7 mouse cellular contexts compared by ENCODE assay signal in the genomic region with DNA sequence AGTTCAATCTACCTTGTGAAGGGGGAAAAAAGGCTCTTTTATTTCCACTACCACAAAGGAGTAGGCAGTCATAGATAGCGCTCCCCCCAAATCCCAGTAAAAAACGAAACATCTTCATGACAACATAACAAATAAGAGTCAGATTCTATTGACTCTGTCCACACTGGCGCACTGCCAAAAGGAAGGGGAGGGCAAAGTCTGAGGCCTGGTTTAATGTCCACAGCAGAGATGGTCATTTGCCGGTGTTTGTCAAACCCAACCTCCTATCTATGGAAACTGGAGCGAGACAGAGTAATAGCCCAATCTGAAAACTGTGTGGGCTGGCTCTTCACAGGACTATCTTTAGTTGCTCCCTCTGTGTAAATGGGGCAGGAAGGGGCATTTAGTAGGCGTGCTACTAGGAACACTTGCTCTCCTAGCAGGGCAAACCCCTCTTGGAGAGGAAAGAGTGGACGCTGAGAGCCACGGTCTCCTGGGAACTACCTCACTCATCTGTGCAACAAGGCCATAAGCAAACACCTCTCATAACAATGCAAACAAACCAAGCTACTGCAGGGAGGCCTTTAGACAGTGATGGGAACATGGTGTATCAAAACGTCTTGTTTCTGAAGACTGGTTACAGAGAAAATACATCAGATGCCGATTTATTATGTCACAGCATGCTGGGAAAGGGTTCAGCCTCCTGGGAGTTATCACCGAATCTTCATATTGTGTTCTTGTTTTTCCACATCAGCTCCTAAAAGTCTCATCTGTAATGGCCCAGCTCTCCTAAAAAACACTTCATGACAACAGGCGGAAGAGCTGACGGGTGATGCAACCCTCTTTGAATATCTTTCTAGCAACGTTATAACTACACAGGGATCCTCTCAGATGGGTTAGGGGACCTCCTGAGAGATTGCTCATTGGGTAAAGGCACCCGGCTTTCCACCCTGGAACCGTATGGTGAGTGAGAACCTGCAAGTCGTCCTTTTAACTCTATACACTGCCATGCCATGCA. TPM values are rescaled to one million over a fixed set of nuclear protein-coding genes. Genes with fewer than 3 reads are reported as not detected.
A peak's percentile ranks its signal among the peaks of the same experiment; 100 is the strongest.
DNase-seq lines count a peak whose midpoint lies in the region; ATAC-seq and TF ChIP-seq lines count a peak whose summit lies in the region.

No protein-coding gene starts in this region.

- H3K27ac ChIP-seq in forebrain, embryonic 13.5 days = peak overlapping the region; percentile 75
- peak overlapping the region; percentile 90 for H3K27ac ChIP-seq in hindbrain, postnatal 0 days
- peak overlapping the region; percentile 42; the same call in 1 of the 2 replicates for H3K27ac ChIP-seq in liver, embryonic 11.5 days (ENCODE audit: low read depth, low read length)
- H3K27ac ChIP-seq in neural tube, embryonic 13.5 days (replicated peaks) = peak overlapping the region; percentile 88

- peaks cover 75% of the 10 kb centered on the region for H3K4me1 ChIP-seq in E14TG2a.4 (replicated peaks; ENCODE audit: low read depth, low read length)
- peaks cover 59% of the 10 kb centered on the region for H3K4me1 ChIP-seq in forebrain, embryonic 13.5 days
- peaks cover 33% of the 10 kb centered on the region for H3K4me1 ChIP-seq in hindbrain, postnatal 0 days (ENCODE audit: insufficient read depth, low read length)
- peaks cover 41% of the 10 kb centered on the region for H3K4me1 ChIP-seq in liver, embryonic 11.5 days (replicated peaks; ENCODE audit: control insufficient read depth, insufficient read depth, low read length)
- H3K4me1 ChIP-seq in neural tube, embryonic 13.5 days (replicated peaks) = peaks cover 67% of the 10 kb centered on the region

- WGBS in forebrain, embryonic 13.5 days = 42% methylated on average over 17 of the region's 17 CpGs
- WGBS in hindbrain, postnatal 0 days = 15% methylated on average over 17 of the region's 17 CpGs
- WGBS in liver, embryonic 11.5 days = 43% methylated on average over 17 of the region's 17 CpGs
- WGBS in neural tube, embryonic 13.5 days = 34% methylated on average over 17 of the region's 17 CpGs

- H3K4me2 ChIP-seq in forebrain, embryonic 13.5 days = peak overlapping the region; percentile 92
- peak overlapping the region; percentile 95 for H3K4me2 ChIP-seq in hindbrain, postnatal 0 days (ENCODE audit: low read depth, low read length)
- peak overlapping the region; percentile 77 for H3K4me2 ChIP-seq in liver, embryonic 11.5 days
- H3K4me2 ChIP-seq in neural tube, embryonic 13.5 days = peak overlapping the region; percentile 73

- H3K9ac ChIP-seq in forebrain, embryonic 13.5 days = peak overlapping the region; percentile 87
- peak overlapping the region; percentile 90 for H3K9ac ChIP-seq in hindbrain, postnatal 0 days (replicated peaks; ENCODE audit: low read length)
- peak overlapping the region; percentile 84 for H3K9ac ChIP-seq in liver, embryonic 11.5 days (ENCODE audit: low read depth, low read length)
- peak overlapping the region; percentile 82 for H3K9ac ChIP-seq in neural tube, embryonic 13.5 days

- H3K4me3 ChIP-seq in E14TG2a.4 (replicated peaks; ENCODE audit: low read length) = peak overlapping the region; percentile 98
- peak overlapping the region; percentile 88 for H3K4me3 ChIP-seq in forebrain, embryonic 13.5 days
- H3K4me3 ChIP-seq in hindbrain, postnatal 0 days (ENCODE audit: low read length) = peak overlapping the region; percentile 97
- H3K4me3 ChIP-seq in liver, embryonic 11.5 days (ENCODE audit: low read depth, low read length) = peak overlapping the region; percentile 87
- H3K4me3 ChIP-seq in neural tube, embryonic 13.5 days = peak overlapping the region; percentile 73

- H3K9me3 ChIP-seq in E14TG2a.4 (ENCODE audit: low read length) = no peaks in the 10 kb centered on the region
- no peaks in the 10 kb centered on the region for H3K9me3 ChIP-seq in forebrain, embryonic 13.5 days (replicated peaks)
- H3K9me3 ChIP-seq in hindbrain, postnatal 0 days (ENCODE audit: low read length) = no peaks in the 10 kb centered on the region
- H3K9me3 ChIP-seq in liver, embryonic 11.5 days (ENCODE audit: control insufficient read depth, low read length) = no peaks in the 10 kb centered on the region
- no peaks in the 10 kb centered on the region for H3K9me3 ChIP-seq in neural tube, embryonic 13.5 days

- ATAC-seq in forebrain, embryonic 13.5 days = no peak
- no peak for ATAC-seq in hindbrain, postnatal 0 days
- no peak for ATAC-seq in liver, embryonic 11.5 days (replicated peaks; ENCODE audit: low FRiP score)
- ATAC-seq in neural tube, embryonic 13.5 days (ENCODE audit: low read depth) = no peak

- peak; percentile 44 to 57 for DNase-seq in adrenal gland, adult 18-20 months (ENCODE audit: low spot score in 2 of 2)
- DNase-seq in hindbrain, postnatal 0 days (ENCODE audit: low spot score) = peak; percentile 75
- no peak for DNase-seq in liver, embryonic 11.5 days (ENCODE audit: low spot score)
- no peak for DNase-seq in spleen, postnatal 14 days (ENCODE audit: low spot score in 2 of 2)

- peaks cover 12% of the 10 kb centered on the region for H3K27me3 ChIP-seq in E14TG2a.4 (ENCODE audit: insufficient read depth, low read length)
- no peaks in the 10 kb centered on the region for H3K27me3 ChIP-seq in forebrain, embryonic 13.5 days
- H3K27me3 ChIP-seq in hindbrain, postnatal 0 days (ENCODE audit: insufficient read depth, low read length) = no peaks in the 10 kb centered on the region
- no peaks in the 10 kb centered on the region for H3K27me3 ChIP-seq in liver, embryonic 11.5 days (replicated peaks; ENCODE audit: control insufficient read depth, insufficient read depth, low read length)
- H3K27me3 ChIP-seq in neural tube, embryonic 13.5 days = peaks cover 6% of the 10 kb centered on the region; the same call in 1 of the 2 replicates

- no peak for TF ChIP-seq CTCF in E14TG2a.4 (conservative IDR thresholded peaks at IDR 0.05; ENCODE audit: low read length)
- TF ChIP-seq CTCF in hindbrain, postnatal 0 days (IDR thresholded peaks at IDR 0.05; ENCODE audit: low read depth) = no peak

- no peaks in the 10 kb centered on the region; the same call in none of the 2 replicates for H3K36me3 ChIP-seq in E14TG2a.4 (ENCODE audit: insufficient read depth, low read length)
- no peaks in the 10 kb centered on the region for H3K36me3 ChIP-seq in forebrain, embryonic 13.5 days (ENCODE audit: poor library complexity, severe bottlenecking)
- H3K36me3 ChIP-seq in hindbrain, postnatal 0 days (ENCODE audit: insufficient read depth, low read length) = no peaks in the 10 kb centered on the region
- H3K36me3 ChIP-seq in liver, embryonic 11.5 days (ENCODE audit: control insufficient read depth, insufficient read depth, low read length) = no peaks in the 10 kb centered on the region
- no peaks in the 10 kb centered on the region for H3K36me3 ChIP-seq in neural tube, embryonic 13.5 days

RNA-seq across cellular contexts. Expression of a gene that starts 1.2 kb away (rescaled TPM):
- total RNA-seq in adrenal gland, adult 18-20 months (2021) = 10 to 100 TPM; 20.6 to 46.2 TPM
- polyA plus RNA-seq in forebrain, embryonic 13.5 days (2015; fragmentation: Nextera tagmentation; extraction: Ambion mirVana) = 28.2 and 29.4 TPM in 2 replicates
- 43.8 and 45.5 TPM in 2 replicates for total RNA-seq in hindbrain, postnatal 0 days (2014; rRNA removed)
- 50.6 and 52.0 TPM in 2 replicates for polyA plus RNA-seq in hindbrain, postnatal 0 days (2015; fragmentation: Nextera tagmentation; extraction: Ambion mirVana)
- 20.6 and 22.5 TPM in 2 replicates for polyA plus RNA-seq in liver, embryonic 11.5 days (2014; fragmentation: Nextera tagmentation; extraction: Ambion mirVana)
- polyA plus RNA-seq in neural tube, embryonic 13.5 days (2015; fragmentation: Nextera tagmentation; extraction: Ambion mirVana) = 35.9 and 37.7 TPM in 2 replicates

RNA-seq across cellular contexts. Expression of a gene that starts 27.7 kb away (rescaled TPM):
- total RNA-seq in adrenal gland, adult 18-20 months (2021) = 10 to 100 TPM; 12.1 to 21.7 TPM
- 6.7 and 9.0 TPM in 2 replicates for polyA plus RNA-seq in forebrain, embryonic 13.5 days (2015; fragmentation: Nextera tagmentation; extraction: Ambion mirVana)
- 11.0 and 12.7 TPM in 2 replicates for total RNA-seq in hindbrain, postnatal 0 days (2014; rRNA removed)
- 12.7 and 16.4 TPM in 2 replicates for polyA plus RNA-seq in hindbrain, postnatal 0 days (2015; fragmentation: Nextera tagmentation; extraction: Ambion mirVana)
- 26.8 and 27.4 TPM in 2 replicates for polyA plus RNA-seq in liver, embryonic 11.5 days (2014; fragmentation: Nextera tagmentation; extraction: Ambion mirVana)
- 12.3 and 13.1 TPM in 2 replicates for polyA plus RNA-seq in neural tube, embryonic 13.5 days (2015; fragmentation: Nextera tagmentation; extraction: Ambion mirVana)

RNA-seq across cellular contexts. Expression of a gene that starts 31.5 kb away (rescaled TPM):
- total RNA-seq in adrenal gland, adult 18-20 months (2021) = 10 to 100 TPM; 29.6 to 32.3 TPM
- polyA plus RNA-seq in forebrain, embryonic 13.5 days (2015; fragmentation: Nextera tagmentation; extraction: Ambion mirVana) = 66.9 and 71.1 TPM in 2 replicates
- total RNA-seq in hindbrain, postnatal 0 days (2014; rRNA removed) = 361 and 373 TPM in 2 replicates
- 177 and 182 TPM in 2 replicates for polyA plus RNA-seq in hindbrain, postnatal 0 days (2015; fragmentation: Nextera tagmentation; extraction: Ambion mirVana)
- polyA plus RNA-seq in liver, embryonic 11.5 days (2014; fragmentation: Nextera tagmentation; extraction: Ambion mirVana) = 4.9 and 6.3 TPM in 2 replicates
- polyA plus RNA-seq in neural tube, embryonic 13.5 days (2015; fragmentation: Nextera tagmentation; extraction: Ambion mirVana) = 138 and 152 TPM in 2 replicates

RNA-seq across cellular contexts. Expression of a gene that starts 50.3 kb away (rescaled TPM):
- 10 to 100 TPM in 1 of 2 experiments, 1 to 10 TPM in 1; 6.6 to 15.3 TPM for total RNA-seq in adrenal gland, adult 18-20 months (2021)
- 6.2 and 6.6 TPM in 2 replicates for polyA plus RNA-seq in forebrain, embryonic 13.5 days (2015; fragmentation: Nextera tagmentation; extraction: Ambion mirVana)
- total RNA-seq in hindbrain, postnatal 0 days (2014; rRNA removed) = 1.6 and 1.8 TPM in 2 replicates
- 4.0 and 4.9 TPM in 2 replicates for polyA plus RNA-seq in hindbrain, postnatal 0 days (2015; fragmentation: Nextera tagmentation; extraction: Ambion mirVana)
- polyA plus RNA-seq in liver, embryonic 11.5 days (2014; fragmentation: Nextera tagmentation; extraction: Ambion mirVana) = 0.81 and 1.7 TPM in 2 replicates
- polyA plus RNA-seq in neural tube, embryonic 13.5 days (2015; fragmentation: Nextera tagmentation; extraction: Ambion mirVana) = 6.4 TPM in 2 replicates

RNA-seq across cellular contexts. Expression of a gene that starts 57.9 kb away (rescaled TPM):
- total RNA-seq in adrenal gland, adult 18-20 months (2021) = 1 to 10 TPM in 1 of 2 experiments, not detected in 1; 2.7 TPM
- 1.5 and 2.4 TPM in 2 replicates for polyA plus RNA-seq in forebrain, embryonic 13.5 days (2015; fragmentation: Nextera tagmentation; extraction: Ambion mirVana)
- total RNA-seq in hindbrain, postnatal 0 days (2014; rRNA removed) = 0.11 and 0.16 TPM in 2 replicates
- polyA plus RNA-seq in hindbrain, postnatal 0 days (2015; fragmentation: Nextera tagmentation; extraction: Ambion mirVana) = 1.8 and 2.1 TPM in 2 replicates
- polyA plus RNA-seq in liver, embryonic 11.5 days (2014; fragmentation: Nextera tagmentation; extraction: Ambion mirVana) = 4.2 and 5.4 TPM in 2 replicates
- polyA plus RNA-seq in neural tube, embryonic 13.5 days (2015; fragmentation: Nextera tagmentation; extraction: Ambion mirVana) = 0.74 and 1.4 TPM in 2 replicates

Comparison
In these comparisons a context has a peak if more than half of its experiments do, and no peak if none do; other contexts are left out.
1. DNase-seq: peak in adrenal gland, adult 18-20 months (2 of 2) and hindbrain, postnatal 0 days (single experiment); none in liver, embryonic 11.5 days (single experiment) and spleen, postnatal 14 days (0 of 2).
2. Peak in every context shown above with its lines, with median percentiles within 50 percentile points of each other: H3K4me3 ChIP-seq, H3K27ac ChIP-seq, H3K4me2 ChIP-seq and H3K9ac ChIP-seq.